Mouse (Mus musculus) common myeloid progenitor, adult 5-6 weeks (primary cell): ENCODE results near the gene Dhrs1. TPM values are rescaled to one million over a fixed set of nuclear protein-coding genes. Genes with fewer than 3 reads are reported as not detected.

Experiments used
- ATAC-seq: replicated peaks from 2 replicates; pipeline ENCODE4 v1.8.0; 2016; ENCODE audit warnings: low read depth, mild to moderate bottlenecking, moderate TSS enrichment, inconsistent platforms; ENCODE audit not compliant: poor library complexity, severe bottlenecking
- total RNA-seq: library from RNA; stranded (forward); fragments of 200-1000, 187-1606 nt; gene quantifications from 2 replicates; pipeline ENCODE4 v1.2.3, GENCODE M21; 2017

Dhrs1 gene
- total RNA-seq, 1 experiment from 2014 or later = 23.9 TPM

GRCm38 (mm10) chr14:55765696-55766095 lies 20.2 kb upstream of the Dhrs1 start, which contains the start of gene Ltb4r1:
Ltb4r1 (plus strand) TSS chr14:55765962.
- ATAC-seq = peak; percentile 34

DNA sequence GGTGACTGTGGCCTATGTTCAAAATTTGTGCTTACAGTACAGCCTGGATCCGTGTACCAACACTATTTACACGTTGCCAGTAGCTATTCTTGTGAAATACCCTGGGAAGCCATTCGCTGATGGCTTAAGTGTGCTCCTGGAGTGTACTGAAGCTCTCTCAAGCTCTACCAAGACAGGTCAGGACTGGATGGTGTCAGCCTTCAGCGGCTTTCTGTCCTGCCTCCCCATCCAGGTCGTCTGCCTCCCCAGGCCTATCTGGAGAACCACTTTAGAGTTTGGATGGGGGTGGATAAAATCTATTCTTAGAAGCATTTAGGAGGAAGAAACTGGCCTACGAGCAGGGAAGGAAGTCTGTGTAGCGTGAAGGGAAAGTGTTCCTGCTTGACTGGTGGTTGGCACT lies 17.7 kb upstream of the Dhrs1 start:
- no peak for ATAC-seq

DNA sequence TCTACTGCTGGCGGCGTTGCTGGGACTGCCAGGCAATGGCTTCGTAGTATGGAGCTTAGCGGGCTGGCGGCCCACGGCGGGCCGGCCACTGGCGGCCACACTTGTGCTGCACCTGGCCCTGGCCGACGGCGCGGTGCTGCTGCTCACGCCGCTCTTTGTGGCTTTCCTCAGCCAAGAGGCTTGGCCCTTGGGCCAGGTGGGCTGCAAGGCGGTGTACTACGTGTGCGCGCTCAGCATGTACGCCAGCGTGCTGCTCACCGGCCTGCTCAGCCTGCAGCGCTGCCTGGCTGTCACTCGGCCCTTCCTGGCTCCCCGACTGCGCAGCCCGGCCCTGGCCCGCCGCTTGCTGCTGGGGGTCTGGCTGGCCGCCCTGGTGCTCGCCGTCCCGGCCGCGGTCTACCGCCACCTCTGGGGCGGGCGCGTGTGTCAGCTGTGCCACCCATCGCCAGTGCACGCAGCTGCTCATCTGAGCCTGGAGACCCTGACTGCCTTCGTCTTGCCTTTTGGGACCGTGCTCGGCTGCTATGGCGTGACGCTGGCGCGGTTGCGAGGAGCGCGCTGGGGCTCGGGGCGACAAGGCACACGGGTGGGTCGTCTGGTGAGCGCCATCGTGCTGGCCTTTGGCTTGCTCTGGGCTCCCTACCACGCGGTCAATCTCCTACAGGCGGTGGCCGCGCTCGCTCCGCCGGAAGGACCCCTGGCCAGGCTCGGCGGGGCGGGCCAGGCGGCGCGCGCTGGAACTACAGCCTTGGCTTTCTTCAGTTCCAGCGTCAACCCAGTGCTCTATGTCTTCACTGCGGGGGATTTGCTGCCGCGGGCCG lies 16.7 kb upstream of the Dhrs1 start:
- ATAC-seq = 0 out of 2 replicates have a peak, but pooled peaks have one; percentile 9

GRCm38 (mm10) chr14:55761163-55761562 lies 15.7 kb upstream of the Dhrs1 start, which contains the start of gene Ltb4r2:
Ltb4r2 (plus strand) TSS chr14:55761428.
- no peak for ATAC-seq

- ATAC-seq = 0 out of 2 replicates have a peak, but pooled peaks have one; percentile 19
These were observed 14.7 kb upstream of the Dhrs1 start for GRCm38 (mm10) chr14:55760156-55760555.

DNA sequence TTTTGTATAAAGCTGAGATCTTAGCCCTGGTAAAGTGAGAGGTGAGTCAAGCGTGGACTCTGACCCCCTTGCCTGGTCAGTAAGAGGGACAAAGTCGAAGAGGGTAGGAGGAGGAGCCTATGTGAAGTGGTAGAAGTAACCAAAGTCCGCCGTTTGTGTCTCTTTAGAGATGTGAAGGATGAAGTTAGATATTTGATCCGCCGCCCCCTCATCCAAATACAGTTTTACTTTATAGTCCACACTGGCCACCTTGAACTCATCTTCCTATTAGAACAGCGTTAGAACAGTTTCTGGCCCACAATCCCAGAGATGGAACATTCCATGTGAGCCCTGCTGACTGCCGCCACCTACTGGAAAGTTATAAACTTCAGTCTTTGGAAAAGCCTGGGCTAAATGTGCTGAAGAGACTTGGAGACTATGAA lies 12.9 kb upstream of the Dhrs1 start, which contains the start of gene Cideb:
Cideb (minus strand) TSS at position 96 of the 422 bp plus-strand sequence.
- ATAC-seq = peak; percentile 64

- ATAC-seq = no peak
These were observed 12.1 kb upstream of the Dhrs1 start for GRCm38 (mm10) chr14:55757566-55757965.

GRCm38 (mm10) chr14:55747051-55747847 lies 1.8 kb upstream of the Dhrs1 start:
- ATAC-seq = no peak

DNA sequence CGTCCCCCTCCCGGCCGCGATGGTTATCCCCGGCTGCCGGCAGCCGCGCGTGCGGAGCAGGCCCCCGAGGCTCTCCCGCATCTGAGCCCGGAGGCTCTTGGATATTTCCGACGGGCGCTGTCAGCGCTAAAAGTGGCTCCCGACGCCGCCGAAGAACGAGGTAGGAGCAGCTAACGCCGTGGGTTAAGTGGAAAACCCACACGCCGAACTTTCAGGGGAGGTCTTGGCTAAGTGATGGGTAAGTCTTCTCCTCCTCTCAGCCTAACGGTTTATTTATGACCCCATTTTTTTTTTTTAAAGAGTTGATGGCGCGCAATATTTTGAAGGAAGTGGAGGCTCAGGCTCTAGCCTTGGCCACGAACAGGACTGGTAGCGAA lies 359 bp upstream of the Dhrs1 start:
- no peak for ATAC-seq

GRCm38 (mm10) chr14:55743711-55744110 lies 1.8 kb downstream of the Dhrs1 start:
- ATAC-seq = peak; percentile 78

DNA sequence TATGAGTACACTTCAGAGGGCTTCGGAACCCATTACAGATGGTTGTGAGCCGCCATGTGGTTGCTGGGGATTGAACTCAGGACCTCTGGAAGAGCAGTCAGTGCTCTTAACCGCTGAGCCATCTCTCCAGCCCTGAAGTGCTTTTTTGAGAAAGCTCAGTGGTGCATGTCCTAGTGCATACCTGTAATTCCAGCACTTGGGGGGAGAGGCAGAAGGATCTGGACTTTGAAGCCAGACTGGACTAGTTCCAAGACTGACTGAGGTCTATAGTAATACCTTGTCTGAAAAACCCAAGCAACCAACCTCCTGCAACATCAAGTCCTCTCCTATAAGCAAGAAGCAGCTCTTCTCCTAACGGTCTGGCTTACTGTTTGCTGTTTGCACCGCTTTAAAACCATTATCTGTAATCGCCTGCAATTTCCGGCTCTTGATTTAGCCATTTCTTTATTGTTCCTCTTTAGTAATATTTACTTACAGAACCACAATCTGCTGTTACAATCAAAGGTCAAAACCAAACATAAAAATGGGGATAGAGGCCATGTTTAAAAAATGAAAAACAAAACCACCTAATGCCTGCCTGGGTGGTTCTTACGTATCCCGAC lies 8.3 kb downstream of the Dhrs1 start:
- 0 out of 2 replicates have a peak, but pooled peaks have one; percentile 22 for ATAC-seq

DNA sequence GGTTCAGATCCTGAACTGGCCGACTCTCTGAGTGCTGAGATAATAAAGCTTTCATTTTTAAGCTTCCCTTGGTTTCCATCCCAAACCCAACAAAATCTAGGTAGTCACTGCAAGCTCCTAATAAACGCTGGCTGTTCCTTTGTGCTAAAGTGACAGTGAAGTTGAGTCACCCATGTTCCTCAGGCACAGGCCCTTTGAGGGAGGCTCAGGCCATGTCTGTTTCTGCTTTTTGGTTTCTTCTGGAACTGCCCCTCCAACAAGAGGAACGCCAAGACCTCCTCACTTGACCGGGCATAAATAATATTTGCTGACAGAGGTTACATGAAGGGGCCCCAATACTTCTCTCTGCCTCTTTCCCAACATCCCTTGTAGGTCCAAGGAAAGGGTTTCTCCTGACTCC lies 9.7 kb downstream of the Dhrs1 start:
- ATAC-seq = 0 out of 2 replicates have a peak, but pooled peaks have one; percentile 5

DNA sequence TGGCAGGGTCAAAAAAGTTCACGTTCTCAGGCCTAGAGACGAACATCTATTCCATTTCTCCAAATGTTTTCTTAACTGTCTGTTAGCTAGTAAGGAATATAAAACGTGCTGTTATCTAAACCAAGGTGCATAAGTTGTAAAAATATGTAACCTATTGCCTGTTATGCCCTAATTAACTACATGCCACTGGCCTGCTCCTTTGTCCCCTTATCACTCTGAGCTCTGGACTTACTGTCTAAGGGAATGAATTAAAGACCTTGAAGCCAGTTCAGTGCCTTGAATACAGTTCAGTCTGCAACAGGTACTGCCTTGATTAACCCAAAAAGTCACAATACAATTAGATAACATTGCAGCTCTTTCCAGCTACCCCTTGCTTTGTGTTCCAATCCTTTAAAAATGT lies 10.2 kb downstream of the Dhrs1 start:
- no peak for ATAC-seq

- ATAC-seq = no peak
These were observed 10.6 kb downstream of the Dhrs1 start for GRCm38 (mm10) chr14:55734869-55735268.

DNA sequence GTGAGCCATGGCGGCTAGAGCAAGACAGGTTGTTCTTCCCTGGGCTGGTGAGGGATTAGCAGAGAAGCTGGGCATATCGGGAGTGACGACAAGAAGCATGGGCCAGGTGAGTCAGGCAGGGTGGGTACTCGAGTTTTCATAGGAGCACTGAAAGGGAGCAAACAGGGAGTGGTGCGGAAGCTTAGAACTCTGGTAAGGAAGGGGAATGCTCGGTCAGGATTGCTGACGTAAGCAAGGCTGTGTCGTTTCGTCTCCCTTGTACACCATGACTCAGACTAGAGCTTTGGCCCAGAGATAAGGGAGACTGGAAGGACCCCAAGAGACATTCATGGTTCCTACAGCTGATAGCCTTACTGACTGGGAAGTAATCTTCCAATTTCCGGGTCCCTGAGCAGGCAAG lies 11.6 kb downstream of the Dhrs1 start:
- no peak for ATAC-seq

GRCm38 (mm10) chr14:55730531-55731032 lies 14.9 kb downstream of the Dhrs1 start:
- ATAC-seq = no peak

DNA sequence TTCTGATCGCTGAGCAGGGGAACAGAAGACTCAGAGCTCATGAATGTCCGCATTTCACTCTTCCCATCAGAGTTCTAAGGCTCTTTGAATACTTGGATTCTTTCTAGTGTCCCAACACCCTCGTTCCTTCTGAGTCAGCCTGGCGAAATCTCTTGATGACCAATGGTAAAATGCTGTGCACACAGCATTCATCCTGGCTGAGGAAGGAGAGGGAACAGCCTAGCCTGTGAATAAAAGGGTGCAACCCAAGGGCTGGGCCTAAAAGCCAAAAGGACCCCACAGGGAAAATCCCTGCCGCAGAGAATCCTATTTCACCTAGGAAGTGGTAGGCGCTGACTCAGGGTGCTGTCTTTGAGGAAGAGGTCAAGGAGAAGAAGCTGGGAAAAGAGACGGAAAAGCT lies 15.4 kb downstream of the Dhrs1 start:
- ATAC-seq = no peak

GRCm38 (mm10) chr14:55727889-55728685 lies 17.4 kb downstream of the Dhrs1 start:
- peak; percentile 12; the same call in 1 of the 2 replicates for ATAC-seq

GRCm38 (mm10) chr14:55726261-55726660 lies 19.2 kb downstream of the Dhrs1 start:
- ATAC-seq = no peak
